ENCODE assay signal across 9 mouse cellular contexts in the genomic region with DNA sequence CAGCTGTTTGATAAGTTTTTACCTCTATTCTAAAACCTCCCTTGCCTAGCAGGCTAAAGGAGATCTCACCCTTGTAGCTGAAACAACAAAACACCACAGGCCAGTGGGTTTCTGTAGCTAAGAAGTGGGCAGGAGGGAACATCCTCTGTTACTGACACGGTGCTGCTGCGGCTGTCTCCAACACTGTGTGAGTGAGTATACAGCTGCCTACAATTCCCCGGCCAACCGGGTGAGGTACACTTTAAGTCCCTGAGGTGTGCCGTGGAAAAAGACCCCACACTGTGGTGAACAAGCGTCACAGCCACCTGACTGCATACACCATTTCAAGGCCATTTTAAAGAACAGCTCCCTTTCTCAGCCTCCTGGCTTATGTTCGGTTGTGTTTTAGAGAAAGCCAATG.
DNase-seq lines count a peak whose midpoint lies in the region; ATAC-seq and TF ChIP-seq lines count a peak whose summit lies in the region.
"Had no signal": no experiment of that assay in that cellular context is flagged by ENCODE, and none has a peak within 500 bp of the region (broad histone marks: within the 10 kb centered on the region; RNA-seq: fewer than 3 reads in every experiment).

No protein-coding gene starts in this region.

- TF ChIP-seq POLR2A in brain, embryonic 14.5 days (IDR thresholded peaks at IDR 0.05; ENCODE audit: borderline replicate concordance, extremely low read depth, insufficient read depth, insufficient read length, poor library complexity, severe bottlenecking) = no peak

- ATAC-seq in hindbrain, postnatal 0 days = peak; percentile 78
- peak; percentile 42; the same call in 1 of the 2 replicates for ATAC-seq in midbrain, embryonic 12.5 days (ENCODE audit: low FRiP score, low read depth)

- no peak for DNase-seq in left cerebral cortex, adult 2 months (ENCODE audit: extremely low spot score in 1 of 2, low spot score in 2 of 2)
- DNase-seq in left cerebral cortex, adult 8-10 months (ENCODE audit: low spot score in 2 of 2) = no peak
- peak; percentile 55 for DNase-seq in brain, embryonic 14.5 days (ENCODE audit: low read depth)
- peak; percentile 59 for DNase-seq in hindbrain, postnatal 0 days (ENCODE audit: low spot score)
- no peak for DNase-seq in MN1 (ENCODE audit: low spot score)
- DNase-seq in adrenal gland, postnatal 10 days = no peak
- no peak for DNase-seq in frontal cortex, postnatal 36 days (ENCODE audit: low spot score in 2 of 2)

- 0 out of 2 replicates have a peak overlapping the region, but pooled peaks have one; percentile 5 for H3K27ac ChIP-seq in left cerebral cortex, adult 2 months
- peak overlapping the region; percentile 76 for H3K27ac ChIP-seq in hindbrain, postnatal 0 days
- H3K27ac ChIP-seq in midbrain, embryonic 12.5 days (replicated peaks) = no peak overlapping the region; the same call in 1 of the 2 replicates
- H3K27ac ChIP-seq: liver, embryonic 14.5 days had no signal

- 22% methylated on average over 7 of the region's 7 CpGs for WGBS in hindbrain, postnatal 0 days
- 42% methylated on average over 7 of the region's 7 CpGs for WGBS in midbrain, embryonic 12.5 days

- TF ChIP-seq CTCF in left cerebral cortex, adult 2 months (IDR thresholded peaks at IDR 0.05) = no peak
- no peak; the same call in 1 of the 2 replicates for TF ChIP-seq CTCF in brain, embryonic 14.5 days (IDR thresholded peaks at IDR 0.05; ENCODE audit: borderline replicate concordance, extremely low read depth, insufficient read depth, insufficient read length)
- peak; percentile 33; the same call in 1 of the 2 replicates for TF ChIP-seq CTCF in hindbrain, postnatal 0 days (IDR thresholded peaks at IDR 0.05; ENCODE audit: low read depth)

- intact Hi-C loops in left cerebral cortex, adult 2 months (cut with DNase I) = loop anchor here (5.0 kb wide), 1 partner anchor 52 kb away; no protein-coding TSS in a partner anchor

- no peaks in the 10 kb centered on the region for H3K9me3 ChIP-seq in hindbrain, postnatal 0 days (ENCODE audit: low read length)
- H3K9me3 ChIP-seq in midbrain, embryonic 12.5 days = no peaks in the 10 kb centered on the region

- H3K36me3 ChIP-seq in hindbrain, postnatal 0 days (ENCODE audit: insufficient read depth, low read length) = no peaks in the 10 kb centered on the region
- H3K36me3 ChIP-seq in midbrain, embryonic 12.5 days = no peaks in the 10 kb centered on the region

- peak overlapping the region; percentile 16; the same call in 1 of the 2 replicates for H3K4me2 ChIP-seq in hindbrain, postnatal 0 days (ENCODE audit: low read depth, low read length)
- no peak overlapping the region for H3K4me2 ChIP-seq in midbrain, embryonic 12.5 days (replicated peaks)

- peaks cover 9% of the 10 kb centered on the region; the same call in 1 of the 2 replicates for H3K4me1 ChIP-seq in hindbrain, postnatal 0 days (ENCODE audit: insufficient read depth, low read length)
- 0 out of 2 replicates have a peak, but pooled peaks cover 3% of the 10 kb centered on the region for H3K4me1 ChIP-seq in midbrain, embryonic 12.5 days

- H3K9ac ChIP-seq in hindbrain, postnatal 0 days (replicated peaks; ENCODE audit: low read length) = no peak overlapping the region
- no peak overlapping the region for H3K9ac ChIP-seq in midbrain, embryonic 12.5 days (replicated peaks)
- H3K9ac ChIP-seq: liver, embryonic 14.5 days had no signal

- H3K4me3 ChIP-seq in left cerebral cortex, adult 2 months = no peak overlapping the region
- no peak overlapping the region for H3K4me3 ChIP-seq in hindbrain, postnatal 0 days (ENCODE audit: low read length)
- no peak overlapping the region for H3K4me3 ChIP-seq in midbrain, embryonic 12.5 days

- H3K27me3 ChIP-seq in hindbrain, postnatal 0 days (ENCODE audit: insufficient read depth, low read length) = no peaks in the 10 kb centered on the region
- no peaks in the 10 kb centered on the region for H3K27me3 ChIP-seq in midbrain, embryonic 12.5 days

Comparison
In these comparisons a context has a peak if more than half of its experiments do, and no peak if none do; other contexts are left out.
1. DNase-seq: peak in brain, embryonic 14.5 days (single experiment) and hindbrain, postnatal 0 days (single experiment); none in left cerebral cortex, adult 2 months (0 of 2), left cerebral cortex, adult 8-10 months (0 of 2), MN1 (single experiment), adrenal gland, postnatal 10 days (single experiment) and frontal cortex, postnatal 36 days (0 of 2).